10 mouse cellular contexts compared by ENCODE assay signal in genomic region chr4:139601519-139602356, GRCm38 (mm10). TPM values are rescaled to one million over a fixed set of nuclear protein-coding genes. Genes with fewer than 3 reads are reported as not detected.
DNase-seq lines count a peak whose midpoint lies in the region; ATAC-seq and TF ChIP-seq lines count a peak whose summit lies in the region.
"Had no signal": no experiment of that assay in that cellular context is flagged by ENCODE, and none has a peak within 500 bp of the region (broad histone marks: within the 10 kb centered on the region; RNA-seq: fewer than 3 reads in every experiment).

No protein-coding gene starts in this region.

- H3K36me3 ChIP-seq in forebrain, embryonic 16.5 days (ENCODE audit: control insufficient read depth, insufficient read depth), result no peaks in the 10 kb centered on the region
- peaks cover 5% of the 10 kb centered on the region; the same call in 1 of the 2 replicates for H3K36me3 ChIP-seq in forebrain, embryonic 15.5 days
- H3K36me3 ChIP-seq in heart, embryonic 16.5 days (ENCODE audit: control insufficient read depth, insufficient read depth), result 0 out of 2 replicates have a peak, but pooled peaks cover 4% of the 10 kb centered on the region
- peaks cover 6% of the 10 kb centered on the region; the same call in 1 of the 2 replicates for H3K36me3 ChIP-seq in stomach, embryonic 14.5 days (ENCODE audit: control insufficient read depth, insufficient read depth, low read length)

- TF ChIP-seq POLR2A in cerebellum, adult 2 months (IDR thresholded peaks at IDR 0.05; ENCODE audit: borderline replicate concordance, insufficient read depth, low read length), result no peak

- no peak for TF ChIP-seq CTCF in cerebellum, adult 2 months (IDR thresholded peaks at IDR 0.05; ENCODE audit: borderline replicate concordance, insufficient read depth, low read depth, low read length)

- H3K4me1 ChIP-seq in forebrain, embryonic 16.5 days (replicated peaks; ENCODE audit: control insufficient read depth, insufficient read depth, low read length), result peaks cover 23% of the 10 kb centered on the region
- peaks cover 27% of the 10 kb centered on the region for H3K4me1 ChIP-seq in forebrain, embryonic 15.5 days
- H3K4me1 ChIP-seq in heart, embryonic 16.5 days (ENCODE audit: control insufficient read depth, insufficient read depth, low read length), result peaks cover 56% of the 10 kb centered on the region
- peaks cover 54% of the 10 kb centered on the region for H3K4me1 ChIP-seq in stomach, embryonic 14.5 days (ENCODE audit: control insufficient read depth, insufficient read depth, low read length)
- peaks cover 48% of the 10 kb centered on the region for H3K4me1 ChIP-seq in cerebellum, adult 2 months (ENCODE audit: control insufficient read depth, insufficient read depth, low read length)

- WGBS in forebrain, embryonic 16.5 days, result 77% methylated on average over 7 of the region's 7 CpGs
- WGBS in forebrain, embryonic 15.5 days, result 86% methylated on average over 7 of the region's 7 CpGs
- WGBS in heart, embryonic 16.5 days, result 35% methylated on average over 7 of the region's 7 CpGs
- 47% methylated on average over 7 of the region's 7 CpGs for WGBS in stomach, embryonic 14.5 days
- WGBS in cerebellum, adult 2 months, result 61% methylated on average over 7 of the region's 7 CpGs

- H3K9me3 ChIP-seq in forebrain, embryonic 16.5 days (ENCODE audit: control insufficient read depth, low read length), result no peaks in the 10 kb centered on the region
- no peaks in the 10 kb centered on the region for H3K9me3 ChIP-seq in forebrain, embryonic 15.5 days
- no peaks in the 10 kb centered on the region for H3K9me3 ChIP-seq in heart, embryonic 16.5 days (replicated peaks; ENCODE audit: control insufficient read depth, low read length)
- no peaks in the 10 kb centered on the region for H3K9me3 ChIP-seq in stomach, embryonic 14.5 days (ENCODE audit: control insufficient read depth, low read depth, low read length)

- no peak overlapping the region for H3K4me3 ChIP-seq in forebrain, embryonic 16.5 days (replicated peaks; ENCODE audit: low read length)
- H3K4me3 ChIP-seq in forebrain, embryonic 15.5 days, result no peak overlapping the region
- H3K4me3 ChIP-seq in heart, embryonic 16.5 days (ENCODE audit: low read length), result no peak overlapping the region
- no peak overlapping the region for H3K4me3 ChIP-seq in stomach, embryonic 14.5 days (ENCODE audit: low read depth, low read length)
- H3K4me3 ChIP-seq in cerebellum, adult 2 months (replicated peaks; ENCODE audit: insufficient read depth, low read depth, low read length), result no peak overlapping the region

- ATAC-seq in forebrain, embryonic 16.5 days, result no peak
- no peak for ATAC-seq in forebrain, embryonic 15.5 days (replicated peaks)
- ATAC-seq in heart, embryonic 16.5 days (replicated peaks; ENCODE audit: extremely low read depth, insufficient read depth, low FRiP score), result no peak
- no peak for ATAC-seq in stomach, embryonic 14.5 days (ENCODE audit: insufficient number of reproducible peaks, insufficient read depth, low FRiP score, low read depth)
- no peak for ATAC-seq in erythroblast, adult 5-6 weeks (replicated peaks; ENCODE audit: low FRiP score, poor library complexity, severe bottlenecking)

- H3K4me2 ChIP-seq in forebrain, embryonic 16.5 days (ENCODE audit: low read length), result no peak overlapping the region
- H3K4me2 ChIP-seq in forebrain, embryonic 15.5 days (replicated peaks), result no peak overlapping the region
- no peak overlapping the region for H3K4me2 ChIP-seq in heart, embryonic 16.5 days (ENCODE audit: low read depth, low read length)
- H3K4me2 ChIP-seq in stomach, embryonic 14.5 days (replicated peaks; ENCODE audit: low read depth, low read length), result no peak overlapping the region

- peak; percentile 29 for DNase-seq in lung, postnatal 10 days
- no peak for DNase-seq in lung, postnatal 25 days (ENCODE audit: low spot score)
- no peak for DNase-seq in cerebellum, adult 2 months

- 0 out of 2 replicates have a peak overlapping the region, but pooled peaks have one; percentile 10 for H3K9ac ChIP-seq in forebrain, embryonic 16.5 days (replicated peaks; ENCODE audit: low read depth, low read length)
- no peak overlapping the region for H3K9ac ChIP-seq in forebrain, embryonic 15.5 days (replicated peaks)
- H3K9ac ChIP-seq in heart, embryonic 16.5 days (ENCODE audit: low read length), result peak overlapping the region; percentile 34
- H3K9ac ChIP-seq in stomach, embryonic 14.5 days (replicated peaks; ENCODE audit: low read depth, low read length), result no peak overlapping the region; the same call in 1 of the 2 replicates

- H3K27ac ChIP-seq in forebrain, embryonic 16.5 days (ENCODE audit: low read length), result no peak overlapping the region
- no peak overlapping the region for H3K27ac ChIP-seq in forebrain, embryonic 15.5 days (replicated peaks)
- H3K27ac ChIP-seq in heart, embryonic 16.5 days (ENCODE audit: low read length), result peak overlapping the region; percentile 84
- peak overlapping the region; percentile 83 for H3K27ac ChIP-seq in stomach, embryonic 14.5 days (ENCODE audit: low read length)
- H3K27ac ChIP-seq in cerebellum, adult 2 months (ENCODE audit: insufficient read depth, low read length), result no peak overlapping the region

- H3K27me3 ChIP-seq in forebrain, embryonic 16.5 days (replicated peaks; ENCODE audit: control insufficient read depth, insufficient read depth, low read length), result no peaks in the 10 kb centered on the region
- no peaks in the 10 kb centered on the region for H3K27me3 ChIP-seq in forebrain, embryonic 15.5 days
- H3K27me3 ChIP-seq in heart, embryonic 16.5 days (ENCODE audit: control insufficient read depth, insufficient read depth, low read length), result no peaks in the 10 kb centered on the region
- H3K27me3 ChIP-seq in stomach, embryonic 14.5 days (ENCODE audit: control insufficient read depth, insufficient read depth, low read length), result no peaks in the 10 kb centered on the region
- no peaks in the 10 kb centered on the region for H3K27me3 ChIP-seq in cerebellum, adult 2 months (ENCODE audit: control insufficient read depth, insufficient read depth, low read length)

RNA-seq across cellular contexts. Expression of gene Gm21969, which starts 1.2 kb away (rescaled TPM):
- not detected in 2 replicates for polyA plus RNA-seq in forebrain, embryonic 16.5 days (2015; fragmentation: Nextera tagmentation; extraction: Ambion mirVana)
- not detected in 2 replicates for polyA plus RNA-seq in forebrain, embryonic 15.5 days (2015; fragmentation: Nextera tagmentation; extraction: Ambion mirVana)
- polyA plus RNA-seq in heart, embryonic 16.5 days (2015; fragmentation: Nextera tagmentation; extraction: Ambion mirVana), result not detected in 2 replicates
- polyA plus RNA-seq in stomach, embryonic 14.5 days (2014; fragmentation: Nextera tagmentation; extraction: Ambion mirVana), result not detected in 2 replicates
- polyA plus RNA-seq in cerebellum, adult 2 months (2012; rRNA removed), result 0.03 and 0.05 TPM in 2 replicates
- not detected in 2 replicates for total RNA-seq in erythroblast, adult 5-6 weeks (2015; ENCODE audit: low replicate concordance)
- total RNA-seq in erythroblast, adult 5-6 weeks (2017; ENCODE audit: low replicate concordance), result 0.60 TPM in 1 of 2 replicates, not detected in the other
- total RNA-seq: common myeloid progenitor, adult 5-6 weeks; layer of hippocampus, adult 8-10 months had no signal

RNA-seq across cellular contexts. Expression of gene Aldh4a1, which starts 20.9 kb away (rescaled TPM):
- 30.2 and 31.1 TPM in 2 replicates for polyA plus RNA-seq in forebrain, embryonic 16.5 days (2015; fragmentation: Nextera tagmentation; extraction: Ambion mirVana)
- 27.7 and 29.5 TPM in 2 replicates for polyA plus RNA-seq in forebrain, embryonic 15.5 days (2015; fragmentation: Nextera tagmentation; extraction: Ambion mirVana)
- polyA plus RNA-seq in heart, embryonic 16.5 days (2015; fragmentation: Nextera tagmentation; extraction: Ambion mirVana), result 36.5 and 37.4 TPM in 2 replicates
- polyA plus RNA-seq in stomach, embryonic 14.5 days (2014; fragmentation: Nextera tagmentation; extraction: Ambion mirVana), result 14.6 and 16.2 TPM in 2 replicates
- 22.5 and 25.2 TPM in 2 replicates for polyA plus RNA-seq in cerebellum, adult 2 months (2012; rRNA removed)
- total RNA-seq in erythroblast, adult 5-6 weeks (2015; ENCODE audit: low replicate concordance), result 1.3 TPM in 2 replicates
- 2.0 and 3.8 TPM in 2 replicates for total RNA-seq in erythroblast, adult 5-6 weeks (2017; ENCODE audit: low replicate concordance)

RNA-seq across cellular contexts. Expression of gene Tas1r2, which starts 51.6 kb away (rescaled TPM):
- not detected in 2 replicates for polyA plus RNA-seq in forebrain, embryonic 16.5 days (2015; fragmentation: Nextera tagmentation; extraction: Ambion mirVana)
- not detected in 2 replicates for polyA plus RNA-seq in forebrain, embryonic 15.5 days (2015; fragmentation: Nextera tagmentation; extraction: Ambion mirVana)
- not detected in 2 replicates for polyA plus RNA-seq in heart, embryonic 16.5 days (2015; fragmentation: Nextera tagmentation; extraction: Ambion mirVana)
- polyA plus RNA-seq in stomach, embryonic 14.5 days (2014; fragmentation: Nextera tagmentation; extraction: Ambion mirVana), result not detected in 2 replicates
- polyA plus RNA-seq in cerebellum, adult 2 months (2012; rRNA removed), result not detected in 2 replicates
- not detected in 2 replicates for total RNA-seq in erythroblast, adult 5-6 weeks (2015; ENCODE audit: low replicate concordance)
- not detected in 2 replicates for total RNA-seq in erythroblast, adult 5-6 weeks (2017; ENCODE audit: low replicate concordance)
- total RNA-seq: common myeloid progenitor, adult 5-6 weeks; layer of hippocampus, adult 8-10 months had no signal

Comparison
In these comparisons a context has a peak if more than half of its experiments do, and no peak if none do; other contexts are left out.
1. H3K9ac ChIP-seq: peak in forebrain, embryonic 16.5 days (single experiment) and heart, embryonic 16.5 days (single experiment); none in forebrain, embryonic 15.5 days (single experiment) and stomach, embryonic 14.5 days (single experiment).
2. H3K27ac ChIP-seq: peak in heart, embryonic 16.5 days (single experiment) and stomach, embryonic 14.5 days (single experiment); none in forebrain, embryonic 16.5 days (single experiment), forebrain, embryonic 15.5 days (single experiment) and cerebellum, adult 2 months (single experiment).